Mouse (Mus musculus): ENCODE measurements around the gene Gmnn.
A peak's percentile ranks its signal among the peaks of the same experiment; 100 is the strongest.
"Not testable (repeated sequence)": the region's sequence is repeated elsewhere in the genome, so short reads cannot be mapped to it uniquely, and the experiment has no call there.

The Gmnn gene

GRCm38 (mm10) chr13:24761403-24762227, at the start of gene Gmnn:
Gene Gmnn, minus strand, starts transcription at chr13:24761923.
- DNase-seq (ENCODE audit: low spot score): peak; percentile 38

- no peak for DNase-seq (ENCODE audit: low spot score)
Observed at GRCm38 (mm10) chr13:24806079-24806478, 44.4 kb upstream of the Gmnn start.

DNA sequence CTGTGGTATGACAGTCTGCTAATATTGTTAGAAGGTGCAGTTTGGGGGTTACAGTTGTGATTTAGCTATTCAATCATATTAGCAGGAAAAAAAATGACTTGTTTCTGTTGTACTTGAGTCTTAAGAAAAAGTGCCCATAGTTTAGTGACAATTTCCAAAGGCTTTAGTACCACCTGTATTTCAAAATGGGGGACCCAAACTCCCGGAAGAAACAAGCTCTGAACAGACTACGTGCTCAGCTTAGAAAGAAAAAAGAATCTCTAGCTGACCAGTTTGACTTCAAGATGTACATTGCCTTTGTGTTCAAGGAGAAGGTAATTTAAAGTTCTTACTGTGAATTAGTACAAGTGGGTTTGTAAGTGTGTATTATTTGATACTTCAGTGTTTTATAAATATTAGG, 41.5 kb upstream of the Gmnn start:
- DNase-seq (ENCODE audit: low spot score): no peak

GRCm38 (mm10) chr13:24802131-24802691, 40.5 kb upstream of the Gmnn start:
- no peak for DNase-seq (ENCODE audit: low spot score)

- DNase-seq (ENCODE audit: low spot score): no peak
Observed at GRCm38 (mm10) chr13:24801308-24801921, 39.7 kb upstream of the Gmnn start, which contains the start of gene BC005537. Gene BC005537, plus strand, starts transcription at chr13:24801657.

DNA sequence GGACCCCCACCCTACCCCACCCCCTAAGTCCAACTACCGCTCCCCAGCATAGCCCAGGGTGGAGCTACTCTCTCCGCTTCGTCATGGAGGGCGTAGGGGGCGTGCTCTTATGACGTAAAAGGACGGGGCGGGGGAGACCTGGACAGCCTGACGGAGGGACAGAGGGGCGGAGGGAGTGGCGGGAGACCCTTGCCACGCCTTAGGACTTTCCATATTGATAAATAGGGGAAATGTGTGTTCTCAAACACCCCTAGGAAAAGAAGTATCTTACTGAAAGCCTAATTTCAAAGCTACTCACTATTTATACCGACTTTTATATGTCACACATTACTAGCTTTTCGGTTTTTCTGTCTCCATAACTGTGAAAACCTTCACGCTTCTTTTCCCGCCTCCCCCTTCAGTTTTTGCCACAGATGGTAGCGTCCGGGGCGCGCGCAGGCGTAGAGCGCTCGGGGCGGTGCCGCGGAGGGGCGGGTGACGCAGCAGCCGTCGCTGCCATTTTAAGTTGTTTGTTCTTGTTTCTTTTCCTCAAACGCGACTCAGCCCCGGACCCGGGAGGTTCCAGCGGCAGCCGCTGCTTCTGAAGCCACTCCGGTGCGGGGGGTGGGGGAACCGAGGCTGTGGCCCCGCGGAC, 39.1 kb upstream of the Gmnn start:
- DNase-seq (ENCODE audit: low spot score): peak; percentile 92

DNA sequence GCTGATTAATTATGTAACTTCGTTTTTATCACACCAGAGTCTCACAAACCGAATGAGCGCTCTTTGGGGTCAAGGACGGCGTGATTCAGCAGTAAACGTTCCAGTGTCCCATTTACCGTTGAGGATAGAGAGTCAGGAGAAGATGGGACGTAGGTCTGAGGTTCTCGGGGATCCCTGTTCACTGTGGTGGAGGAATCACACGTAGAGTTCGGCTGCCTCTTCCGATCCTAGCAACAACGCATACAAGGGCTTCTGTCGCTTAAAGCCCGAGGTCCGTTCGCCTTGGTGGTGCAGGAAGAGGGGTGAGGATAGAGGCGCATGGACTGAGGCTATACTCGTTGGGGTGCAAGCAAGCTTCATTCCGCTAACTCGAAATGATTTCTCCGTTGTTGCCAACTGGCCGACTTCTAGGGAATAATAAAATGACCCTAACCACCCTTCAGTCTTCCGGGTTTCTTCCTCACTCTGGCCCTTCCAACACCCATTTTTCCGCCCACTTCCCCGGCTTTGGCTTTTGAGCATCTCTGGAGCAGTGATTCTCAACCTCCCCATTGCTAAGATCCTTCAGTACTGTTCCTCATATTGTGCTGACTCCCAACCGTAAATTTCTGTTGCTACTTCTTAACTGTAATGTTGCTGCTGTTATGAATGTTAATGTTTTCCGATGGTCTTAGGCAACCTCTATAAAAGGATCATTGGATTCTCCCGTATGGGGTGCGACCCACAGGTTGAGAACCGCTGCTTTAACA, 38.4 kb upstream of the Gmnn start:
- no peak for DNase-seq (ENCODE audit: low spot score)

- no peak for DNase-seq (ENCODE audit: low spot score)
Observed at GRCm38 (mm10) chr13:24799378-24799777, 37.7 kb upstream of the Gmnn start.

DNA sequence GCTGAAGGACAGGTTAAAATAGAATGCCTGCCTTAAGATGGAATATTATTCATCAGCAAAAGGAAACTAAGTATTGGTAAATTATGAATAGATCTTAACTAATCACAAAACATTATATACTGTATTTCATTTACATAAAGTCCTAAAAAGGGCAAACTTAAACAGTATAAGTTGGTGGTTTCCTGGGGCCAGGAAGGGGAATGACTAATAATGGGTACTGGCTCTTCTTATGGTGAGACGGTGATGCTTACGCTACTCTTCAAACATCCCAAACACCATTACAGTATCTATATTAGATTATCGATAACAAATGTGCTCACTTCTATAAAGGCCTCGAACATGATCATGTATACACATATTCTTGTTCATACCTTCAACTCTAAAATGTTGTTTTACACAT, 37.0 kb upstream of the Gmnn start:
- DNase-seq (ENCODE audit: low spot score): no peak

DNA sequence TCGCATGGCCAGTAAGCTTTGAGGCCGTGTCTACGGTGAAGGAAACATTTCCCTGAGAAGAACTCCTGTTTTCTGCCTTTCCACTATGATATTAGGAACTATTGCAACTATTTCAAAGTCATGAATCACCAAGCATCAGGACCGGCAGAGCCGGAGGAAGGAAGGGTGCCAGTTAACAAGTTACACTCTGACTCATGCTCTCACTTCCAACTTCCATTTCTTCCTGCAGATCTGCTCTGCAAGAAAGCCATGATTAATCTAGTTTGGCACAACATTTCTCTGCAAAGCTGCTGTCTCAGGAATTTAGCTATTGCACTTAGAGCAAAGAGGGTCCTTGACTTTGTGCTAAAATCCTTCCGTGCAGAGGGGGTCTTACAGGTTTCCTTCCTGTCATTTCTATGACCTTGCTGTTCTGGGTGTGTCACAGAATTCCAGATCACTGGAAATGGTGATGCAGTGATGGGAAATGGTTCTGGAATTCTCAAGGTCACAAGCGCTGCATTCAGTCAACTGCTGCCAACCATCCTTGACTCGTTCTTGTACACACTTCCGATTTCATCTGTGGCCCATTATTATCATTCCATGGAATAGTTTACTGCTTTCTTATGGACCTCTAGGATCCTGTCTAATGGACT, 30.8 kb upstream of the Gmnn start:
- no peak for DNase-seq (ENCODE audit: low spot score)

DNA sequence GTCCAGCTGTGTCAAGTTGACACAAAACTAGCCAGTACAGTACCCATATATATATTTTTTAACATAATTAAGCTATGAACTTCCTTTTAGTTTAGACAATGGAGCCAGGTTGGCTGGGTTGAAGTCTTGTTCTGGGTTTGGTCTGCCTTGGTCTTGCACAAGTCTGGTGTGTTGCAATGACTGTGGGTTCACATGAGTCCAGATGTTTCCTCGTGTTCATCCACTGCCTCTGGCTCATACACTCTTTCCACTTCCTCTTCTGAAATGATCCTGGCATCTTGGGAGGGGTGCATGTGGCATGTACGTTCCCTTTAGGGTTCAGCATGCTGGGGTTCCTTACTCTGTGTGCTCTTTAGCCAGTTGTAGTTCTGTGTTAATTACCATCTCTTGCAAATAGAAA, 29.6 kb upstream of the Gmnn start:
- peak; percentile 20 for DNase-seq (ENCODE audit: low spot score)

GRCm38 (mm10) chr13:24787477-24787876, 25.8 kb upstream of the Gmnn start:
- DNase-seq (ENCODE audit: low spot score): no peak

- DNase-seq (ENCODE audit: low spot score): no peak
Observed at GRCm38 (mm10) chr13:24786014-24786490, 24.3 kb upstream of the Gmnn start.

GRCm38 (mm10) chr13:24781916-24782315, 20.2 kb upstream of the Gmnn start:
- DNase-seq (ENCODE audit: low spot score): no peak

- no peak for DNase-seq (ENCODE audit: low spot score)
Observed at GRCm38 (mm10) chr13:24778706-24779380, 17.1 kb upstream of the Gmnn start.

GRCm38 (mm10) chr13:24778026-24778425, 16.3 kb upstream of the Gmnn start:
- no peak for DNase-seq (ENCODE audit: low spot score)

DNA sequence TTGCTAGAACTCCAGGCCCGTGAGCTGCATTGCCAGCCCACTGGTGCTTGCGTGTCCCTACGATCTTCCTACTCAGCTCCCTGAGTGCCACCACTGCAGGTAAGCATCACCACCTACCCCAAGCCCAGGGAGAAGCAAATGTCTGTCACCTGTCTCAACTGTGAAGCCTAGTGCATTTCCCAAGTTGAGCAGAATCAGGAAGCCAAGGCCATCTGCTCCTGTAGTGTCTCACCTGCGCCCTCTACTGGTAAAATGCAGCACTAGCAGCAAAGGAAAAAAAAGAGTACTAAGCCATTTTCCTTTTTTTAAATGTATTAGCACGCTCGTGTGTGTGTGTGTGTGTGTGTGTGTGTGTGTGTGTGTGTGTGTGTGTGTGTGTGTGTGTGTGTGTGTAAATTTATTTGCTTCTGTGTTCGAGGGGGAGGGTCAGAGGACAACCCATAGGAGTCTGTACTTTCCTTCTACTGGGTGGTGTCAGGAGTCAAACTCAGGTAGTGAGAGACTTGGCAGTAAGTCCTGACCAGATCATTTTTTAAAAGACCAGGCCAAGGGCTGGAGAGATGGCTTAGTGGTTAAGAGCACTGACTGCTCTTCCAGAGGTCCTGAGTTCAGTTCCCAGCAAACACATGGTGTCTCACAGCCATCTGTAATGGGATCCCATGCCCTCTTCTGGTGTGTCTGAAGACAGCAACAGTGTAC, 14.6 kb upstream of the Gmnn start:
- peak; percentile 75 for DNase-seq (ENCODE audit: low spot score)

- not testable (repeated sequence) for DNase-seq (ENCODE audit: low spot score)
Observed at GRCm38 (mm10) chr13:24771482-24771881, 9.8 kb upstream of the Gmnn start.

- DNase-seq (ENCODE audit: low spot score): not testable (repeated sequence)
Observed at GRCm38 (mm10) chr13:24767809-24768208, 6.1 kb upstream of the Gmnn start.

- no peak for DNase-seq (ENCODE audit: low spot score)
Observed at GRCm38 (mm10) chr13:24762254-24762653, 531 bp upstream of the Gmnn start.

Data from layer of hippocampus, adult 9-10 months (tissue).